Mouse (Mus musculus): ENCODE measurements at regions not wholly inside any gene's neighbourhood (a gene's known extent, or its start where the extent isn't known, plus 50 kb on each side); places are given as distances from the start of the nearest gene placed in this dataset.

GRCm38 (mm10) chr4:79530968-79531620, 1302.8 kb upstream of the Tyrp1 start:
- Histone ChIP-seq H3K27me3 (ENCODE audit: control insufficient read depth, insufficient read depth, low read depth, low read length) (no peaks in the 10 kb centered on the region), H3K4me1 (ENCODE audit: control insufficient read depth, insufficient read depth, low read length) (peaks cover 11% of the 10 kb centered on the region), H3K4me3 (ENCODE audit: low read depth, low read length) (no peak overlapping the region), H3K4me2 (ENCODE audit: low read length) (no peak overlapping the region), H3K9me3 (replicated peaks; ENCODE audit: control insufficient read depth, low read length, poor library complexity, severe bottlenecking) (no peaks in the 10 kb centered on the region), H3K27ac (ENCODE audit: low read length) (peak overlapping the region; percentile 80), H3K9ac (ENCODE audit: low read depth, low read length) (no peak overlapping the region), H3K36me3 (ENCODE audit: control insufficient read depth, insufficient read depth, low read length) (no peaks in the 10 kb centered on the region)
- WGBS = 41% methylated on average over 6 of the region's 6 CpGs
- ATAC-seq = peak; percentile 56

- no peak overlapping the region for H3K9ac ChIP-seq (ENCODE audit: low read depth, low read length)
- peak; percentile 63 for ATAC-seq
Observed at GRCm38 (mm10) chr4:79531769-79532168, 1302.2 kb upstream of the Tyrp1 start.

GRCm38 (mm10) chr4:79532420-79533066, 1301.4 kb upstream of the Tyrp1 start:
- Histone ChIP-seq H3K9ac (ENCODE audit: low read depth, low read length) (no peak overlapping the region), H3K27me3 (ENCODE audit: control insufficient read depth, insufficient read depth, low read depth, low read length) (no peaks in the 10 kb centered on the region), H3K36me3 (ENCODE audit: control insufficient read depth, insufficient read depth, low read length) (no peaks in the 10 kb centered on the region), H3K4me1 (ENCODE audit: control insufficient read depth, insufficient read depth, low read length) (peaks cover 11% of the 10 kb centered on the region), H3K9me3 (replicated peaks; ENCODE audit: control insufficient read depth, low read length, poor library complexity, severe bottlenecking) (no peaks in the 10 kb centered on the region), H3K4me2 (ENCODE audit: low read length) (no peak overlapping the region), H3K4me3 (ENCODE audit: low read depth, low read length) (no peak overlapping the region), H3K27ac (ENCODE audit: low read length) (peak overlapping the region; percentile 80)
- 22% methylated on average over 3 of the region's 3 CpGs for WGBS
- ATAC-seq = peak; percentile 97

More at GRCm38 (mm10) chr4:79531769-79532168, 1302.2 kb upstream of the Tyrp1 start:
- Histone ChIP-seq H3K4me1 (ENCODE audit: control insufficient read depth, insufficient read depth, low read length) (peaks cover 11% of the 10 kb centered on the region), H3K36me3 (ENCODE audit: control insufficient read depth, insufficient read depth, low read length) (no peaks in the 10 kb centered on the region), H3K4me3 (ENCODE audit: low read depth, low read length) (no peak overlapping the region), H3K27ac (ENCODE audit: low read length) (peak overlapping the region; percentile 80), H3K27me3 (ENCODE audit: control insufficient read depth, insufficient read depth, low read depth, low read length) (no peaks in the 10 kb centered on the region), H3K9me3 (replicated peaks; ENCODE audit: control insufficient read depth, low read length, poor library complexity, severe bottlenecking) (no peaks in the 10 kb centered on the region), H3K4me2 (ENCODE audit: low read length) (no peak overlapping the region)
- WGBS = 41% methylated on average over 2 of the region's 2 CpGs

- Histone ChIP-seq H3K9ac (ENCODE audit: low read depth, low read length) (no peak overlapping the region), H3K9me3 (replicated peaks; ENCODE audit: control insufficient read depth, low read length, poor library complexity, severe bottlenecking) (peaks cover 3% of the 10 kb centered on the region), H3K4me2 (ENCODE audit: low read length) (no peak overlapping the region), H3K4me3 (ENCODE audit: low read depth, low read length) (no peak overlapping the region), H3K4me1 (ENCODE audit: control insufficient read depth, insufficient read depth, low read length) (no peaks in the 10 kb centered on the region), H3K27ac (ENCODE audit: low read length) (no peak overlapping the region), H3K27me3 (ENCODE audit: control insufficient read depth, insufficient read depth, low read depth, low read length) (no peaks in the 10 kb centered on the region), H3K36me3 (ENCODE audit: control insufficient read depth, insufficient read depth, low read length) (no peaks in the 10 kb centered on the region)
- ATAC-seq = no peak
- 79% methylated on average over 4 of the region's 4 CpGs for WGBS
Observed at GRCm38 (mm10) chr4:79545461-79545860, 1288.5 kb upstream of the Tyrp1 start.
